ENCODE assay signal across 26 mouse cellular contexts in the genomic region with DNA sequence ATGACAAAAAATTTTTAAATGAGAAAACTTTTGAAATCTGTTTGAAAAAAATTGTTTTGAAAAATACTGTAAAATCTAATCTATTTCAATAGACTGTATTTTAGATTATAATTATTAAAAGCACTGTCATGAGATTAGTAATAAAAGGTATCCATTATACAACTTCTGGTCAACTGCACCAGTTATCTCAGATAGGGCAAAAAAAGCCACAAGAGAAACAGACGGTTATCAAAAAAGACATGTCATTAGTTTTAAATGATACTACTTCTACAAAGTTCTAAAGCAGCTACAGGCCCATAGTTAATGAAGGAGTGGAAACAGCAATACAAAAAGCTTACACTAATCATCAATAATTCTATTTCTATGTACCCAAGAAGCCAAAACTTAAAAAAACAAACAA.
"Had no signal": no experiment of that assay in that cellular context is flagged by ENCODE, and none has a peak within 500 bp of the region (broad histone marks: within the 10 kb centered on the region; RNA-seq: fewer than 3 reads in every experiment).

No protein-coding gene starts in this region.

- ATAC-seq: hindbrain, postnatal 0 days; intestine, embryonic 16.5 days had no signal

- H3K4me1 ChIP-seq: heart, embryonic 13.5 days; heart, embryonic 15.5 days; hindbrain, embryonic 13.5 days; hindbrain, embryonic 15.5 days; kidney, embryonic 15.5 days; limb, embryonic 13.5 days; limb, embryonic 15.5 days; liver, embryonic 15.5 days had no signal

- H3K9ac ChIP-seq: heart, embryonic 13.5 days; heart, embryonic 15.5 days; hindbrain, embryonic 13.5 days; hindbrain, embryonic 15.5 days; kidney, embryonic 15.5 days; limb, embryonic 13.5 days; limb, embryonic 15.5 days; liver, embryonic 15.5 days had no signal

- H3K27ac ChIP-seq: heart, adult 2 months; heart, embryonic 13.5 days; heart, embryonic 15.5 days; hindbrain, embryonic 13.5 days; hindbrain, embryonic 15.5 days; hindbrain, postnatal 0 days; kidney, embryonic 15.5 days; kidney, postnatal 0 days; limb, embryonic 13.5 days; limb, embryonic 15.5 days; liver, embryonic 15.5 days had no signal

- H3K4me3 ChIP-seq: heart, adult 2 months; heart, embryonic 13.5 days; heart, embryonic 15.5 days; hindbrain, embryonic 13.5 days; hindbrain, embryonic 15.5 days; kidney, embryonic 15.5 days; limb, embryonic 13.5 days; limb, embryonic 15.5 days; liver, embryonic 15.5 days had no signal

- H3K27me3 ChIP-seq: heart, embryonic 13.5 days; heart, embryonic 15.5 days; hindbrain, embryonic 13.5 days; hindbrain, embryonic 15.5 days; kidney, embryonic 15.5 days; limb, embryonic 13.5 days; limb, embryonic 15.5 days; liver, embryonic 15.5 days had no signal

- DNase-seq: gastrocnemius, postnatal 14 days; gastrocnemius, postnatal 36 days; heart, adult 11 months; heart, adult 2 months; heart, postnatal 14 days; heart, postnatal 36 days; kidney, adult 11 months; kidney, adult 2 months; kidney, adult 9 months; kidney, postnatal 14 days; kidney, postnatal 36 days; layer of hippocampus, adult 9-11 months; layer of hippocampus, postnatal 36 days; left cerebral cortex, postnatal 4 days had no signal

- H3K9me3 ChIP-seq: heart, embryonic 13.5 days; heart, embryonic 15.5 days; hindbrain, embryonic 13.5 days; hindbrain, embryonic 15.5 days; kidney, embryonic 15.5 days; limb, embryonic 13.5 days; limb, embryonic 15.5 days; liver, embryonic 15.5 days had no signal

- H3K4me2 ChIP-seq: heart, embryonic 11.5 days; heart, embryonic 13.5 days; heart, embryonic 15.5 days; hindbrain, embryonic 13.5 days; hindbrain, embryonic 15.5 days; kidney, embryonic 15.5 days; limb, embryonic 13.5 days; limb, embryonic 15.5 days; liver, embryonic 15.5 days had no signal

- H3K36me3 ChIP-seq: heart, embryonic 13.5 days; heart, embryonic 15.5 days; hindbrain, embryonic 15.5 days; kidney, embryonic 15.5 days; limb, embryonic 13.5 days; limb, embryonic 15.5 days; liver, embryonic 15.5 days had no signal
